Mouse (Mus musculus) midbrain, embryonic 16.5 days (tissue): ENCODE results near the gene Isg20. TPM values are rescaled to one million over a fixed set of nuclear protein-coding genes. Genes with fewer than 3 reads are reported as not detected.
A peak's percentile ranks its signal among the peaks of the same experiment; 100 is the strongest.

Source experiments
- ATAC-seq: fragments of 200-750 bp; cut with Nextera tagmentation; 2 replicates; pipeline ENCODE4 v1.8.0; 2017; ENCODE audit warnings: moderate TSS enrichment
- H3K27ac ChIP-seq: fragments of 300-500 bp; sonication (generic); 2 replicates; pipeline ENCODE4 v1.5.1; 2014; ENCODE audit warnings: mild to moderate bottlenecking, low read length, mixed read lengths
- H3K27me3 ChIP-seq: fragments of 300-500 bp; sonication (generic); 2 replicates; pipeline ENCODE4 v1.6.1; 2014; ENCODE audit warnings: low read depth, low read length, mixed read lengths; ENCODE audit not compliant: control insufficient read depth, insufficient read depth
- H3K36me3 ChIP-seq: fragments of 300-500 bp; sonication (generic); 2 replicates; pipeline ENCODE4 v1.6.1; 2014; ENCODE audit warnings: mild to moderate bottlenecking, low read length, moderate library complexity, mixed read lengths; ENCODE audit not compliant: control insufficient read depth, insufficient read depth
- H3K4me1 ChIP-seq: fragments of 300-500 bp; sonication (generic); 2 replicates; pipeline ENCODE4 v1.6.1; 2014; ENCODE audit warnings: mild to moderate bottlenecking, low read length, mixed read lengths; ENCODE audit not compliant: control insufficient read depth, insufficient read depth
- H3K4me2 ChIP-seq: fragments of 300-500 bp; sonication (generic); 2 replicates; pipeline ENCODE4 v1.6.1; 2014; ENCODE audit warnings: mild to moderate bottlenecking, low read length, mixed read lengths
- H3K4me3 ChIP-seq: fragments of 300-500 bp; sonication (generic); 2 replicates; pipeline ENCODE4 v1.5.1; 2014; ENCODE audit warnings: low read depth, mild to moderate bottlenecking, low read length, moderate library complexity, mixed read lengths
- H3K9ac ChIP-seq: fragments of 300-500 bp; sonication (generic); 2 replicates; pipeline ENCODE4 v1.6.1; 2014; ENCODE audit warnings: low read depth, low read length, mixed read lengths
- H3K9me3 ChIP-seq: fragments of 300-500 bp; sonication (generic); replicated peaks from 2 replicates; pipeline ENCODE4 v1.6.1; 2014; ENCODE audit warnings: mild to moderate bottlenecking, low read length, mixed read lengths; ENCODE audit not compliant: control insufficient read depth, poor library complexity, severe bottlenecking
- WGBS: fragments of 180-500 bp; shearing (Covaris S2); extraction: QIAGEN DNeasy Blood & Tissue Kit; methylation state at CpG from one replicate; pipeline ENCODE4 v1.1.7; 2014; 5-methylcytosine and 5-hydroxymethylcytosine counted together
- polyA plus RNA-seq: library from polyadenylated mRNA; unstranded; fragments of >200 nt; fragmentation: Nextera tagmentation; extraction: Ambion mirVana; gene quantifications from 2 replicates; pipeline ENCODE4 v1.2.1, GENCODE M21; 2015

Isg20 gene
- 1.1 and 2.7 TPM in 2 replicates for polyA plus RNA-seq

DNA sequence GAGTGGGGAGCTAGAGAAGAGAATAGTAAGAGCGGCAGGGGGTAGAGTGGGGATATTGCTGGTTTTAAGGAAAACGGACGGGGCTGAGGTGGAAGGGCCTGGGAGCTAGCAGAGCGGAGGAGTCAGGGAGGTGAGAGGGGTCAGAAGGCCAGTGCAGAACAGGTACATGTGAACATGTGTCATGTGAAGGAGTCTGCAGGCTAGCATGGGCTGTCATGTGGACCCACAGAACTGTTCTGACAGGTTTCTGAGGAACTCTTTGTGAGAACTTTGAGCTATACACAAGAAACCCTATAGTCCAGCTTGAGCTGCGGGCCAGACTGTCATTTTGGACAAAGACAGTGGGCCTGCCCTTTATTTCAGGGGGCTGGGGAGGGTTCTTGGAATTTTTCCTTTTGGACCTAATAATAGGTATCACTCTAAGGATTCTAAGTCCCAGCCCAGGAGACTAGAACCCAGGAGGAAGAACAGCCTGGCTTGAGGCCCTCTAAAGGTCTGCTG lies at the start of gene Isg20:
Gene Isg20, plus strand, starts transcription at position 451 of the 501 bp plus-strand sequence.
- no peaks in the 10 kb centered on the region; the same call in 1 of the 2 replicates for H3K27me3 ChIP-seq
- H3K9ac ChIP-seq = no peak within 1 kb of the TSS; the same call in 1 of the 2 replicates
- ATAC-seq = 0 out of 2 replicates have a peak, but pooled peaks have one; percentile 37
- H3K4me2 ChIP-seq = peak within 1 kb of the TSS; percentile 39
- H3K9me3 ChIP-seq = no peaks in the 10 kb centered on the region
- H3K36me3 ChIP-seq = peaks cover 2% of the 10 kb centered on the region; the same call in 1 of the 2 replicates
- H3K4me3 ChIP-seq = peak within 1 kb of the TSS; percentile 5; the same call in 1 of the 2 replicates
- whole genome bisulfite sequencing = 57% methylated on average over 5 of the region's 5 CpGs
- no peak within 1 kb of the TSS for H3K27ac ChIP-seq
- H3K4me1 ChIP-seq = peaks cover 10% of the 10 kb centered on the region; the same call in 1 of the 2 replicates

DNA sequence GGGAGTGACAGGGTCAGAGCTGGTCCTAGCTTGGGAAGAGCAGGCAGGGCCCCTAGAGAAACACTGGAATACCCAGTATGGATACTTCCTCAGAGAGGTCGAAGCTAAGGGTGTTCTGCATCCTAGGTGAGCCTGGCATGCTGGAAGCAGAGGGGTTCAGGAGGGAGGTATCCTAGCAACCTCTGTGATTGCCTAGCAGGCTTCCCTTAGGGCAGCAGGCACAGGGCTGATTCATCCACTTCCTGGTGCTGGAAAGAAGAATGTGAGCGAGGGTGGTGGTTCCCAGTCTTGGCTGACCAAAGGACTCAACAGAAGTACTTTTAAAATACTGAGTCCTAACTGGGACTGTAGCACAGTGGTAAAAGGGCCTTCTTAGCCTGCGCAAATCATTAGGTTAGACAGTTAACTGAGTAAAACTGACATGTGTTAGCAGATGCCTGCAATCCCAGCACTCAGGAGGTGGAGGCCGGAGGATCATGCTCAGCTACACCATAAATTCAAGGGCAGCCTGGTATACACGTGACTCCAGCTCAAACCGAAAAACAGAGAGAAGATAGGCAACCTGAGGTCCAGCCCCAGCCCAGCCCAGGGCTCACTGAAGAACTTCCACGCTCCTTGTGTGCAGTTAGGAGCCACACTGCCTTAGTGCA lies 49.3 kb upstream of the Isg20 start:
- H3K4me2 ChIP-seq = no peak overlapping the region
- H3K27me3 ChIP-seq = no peaks in the 10 kb centered on the region
- WGBS = 75% methylated on average over 7 of the region's 7 CpGs
- H3K4me3 ChIP-seq = no peak overlapping the region
- no peak overlapping the region for H3K9ac ChIP-seq
- H3K27ac ChIP-seq = no peak overlapping the region
- ATAC-seq = no peak
- H3K4me1 ChIP-seq = no peaks in the 10 kb centered on the region
- H3K9me3 ChIP-seq = no peaks in the 10 kb centered on the region
- no peaks in the 10 kb centered on the region for H3K36me3 ChIP-seq

DNA sequence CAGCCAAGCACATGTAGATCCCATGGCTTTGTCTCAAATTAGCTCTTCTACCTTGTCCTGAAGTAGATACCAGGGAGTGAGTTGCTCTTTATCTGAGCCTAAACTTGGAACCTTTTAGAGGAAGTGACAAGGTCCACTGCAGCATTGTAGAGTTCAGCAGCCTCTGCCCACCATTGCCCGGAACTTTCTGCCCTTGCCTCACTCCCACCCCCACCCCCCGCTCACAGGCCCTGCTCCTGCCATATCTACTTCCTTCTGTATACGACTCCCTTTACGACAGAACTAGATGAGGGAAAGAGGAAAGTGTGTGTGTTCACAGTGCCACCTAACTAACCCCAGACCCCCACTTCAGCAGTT lies 48.8 kb upstream of the Isg20 start:
- no peak for ATAC-seq
- H3K4me2 ChIP-seq = no peak overlapping the region
- no peak overlapping the region for H3K9ac ChIP-seq
- H3K27me3 ChIP-seq = no peaks in the 10 kb centered on the region
- no peak overlapping the region for H3K27ac ChIP-seq
- 87% methylated on average over 4 of the region's 4 CpGs for WGBS
- H3K4me3 ChIP-seq = no peak overlapping the region
- no peaks in the 10 kb centered on the region for H3K9me3 ChIP-seq
- no peaks in the 10 kb centered on the region for H3K4me1 ChIP-seq
- no peaks in the 10 kb centered on the region for H3K36me3 ChIP-seq

DNA sequence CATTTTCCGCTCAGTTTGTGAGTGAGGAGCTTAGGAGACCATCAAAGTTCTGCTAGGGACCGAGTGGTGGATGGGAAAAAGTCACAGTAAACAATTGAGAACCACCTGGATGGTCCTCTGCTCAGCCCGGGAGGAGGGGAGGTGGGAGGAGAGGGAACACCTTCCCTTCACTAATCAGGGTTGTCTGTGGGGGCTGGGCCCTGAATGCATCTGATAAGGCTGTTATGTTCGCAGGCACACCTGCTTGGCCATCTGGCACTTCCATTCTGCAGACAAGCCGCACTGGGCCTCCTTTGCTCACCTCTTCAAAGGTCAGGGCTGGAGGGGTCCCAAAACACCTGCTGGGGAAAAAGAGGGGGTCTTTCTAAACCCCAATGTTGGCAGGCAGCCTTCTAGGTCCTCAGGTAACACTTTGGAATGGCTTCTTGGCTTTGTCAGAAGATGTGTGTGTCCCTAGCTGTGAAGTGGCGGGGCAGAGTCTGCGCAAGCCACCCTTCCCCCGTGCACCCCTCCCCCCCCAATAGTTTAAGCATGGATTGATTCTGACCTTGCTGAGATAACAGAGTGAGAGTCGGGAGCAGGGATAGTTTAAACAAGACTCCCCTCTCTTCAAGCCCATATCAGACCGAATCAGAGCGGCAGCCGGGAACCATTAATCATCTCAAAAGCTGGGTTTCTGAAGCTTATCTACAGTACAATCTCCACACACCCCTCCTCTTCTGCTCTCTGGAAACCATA lies 47.8 kb upstream of the Isg20 start:
- H3K4me1 ChIP-seq = no peaks in the 10 kb centered on the region
- no peak for ATAC-seq
- H3K27ac ChIP-seq = no peak overlapping the region
- no peak overlapping the region for H3K4me3 ChIP-seq
- H3K9me3 ChIP-seq = no peaks in the 10 kb centered on the region
- 68% methylated on average over 12 of the region's 12 CpGs for WGBS
- no peaks in the 10 kb centered on the region for H3K27me3 ChIP-seq
- no peaks in the 10 kb centered on the region for H3K36me3 ChIP-seq
- H3K9ac ChIP-seq = no peak overlapping the region
- H3K4me2 ChIP-seq = no peak overlapping the region

DNA sequence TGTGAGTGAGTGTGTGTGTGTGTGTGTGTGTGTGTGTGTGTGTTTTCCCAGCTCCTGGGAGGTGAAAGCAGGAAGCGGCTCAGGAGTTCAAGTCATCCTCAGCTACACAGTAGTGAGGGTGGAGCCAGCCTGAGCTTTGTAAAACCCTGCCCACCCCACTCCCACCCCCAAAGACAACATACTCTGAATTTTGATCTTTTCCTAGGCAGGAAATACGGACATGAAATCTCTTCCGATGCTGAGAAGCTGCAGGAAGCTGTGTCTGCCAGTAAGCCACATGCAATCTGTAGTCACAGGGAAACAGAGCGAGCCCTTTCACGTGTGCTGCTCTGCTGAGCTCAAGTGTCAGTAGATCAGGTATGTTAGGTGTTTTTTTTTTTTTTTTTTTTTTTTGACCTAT lies 44.5 kb upstream of the Isg20 start:
- WGBS = 73% methylated on average over 5 of the region's 5 CpGs
- ATAC-seq = no peak

DNA sequence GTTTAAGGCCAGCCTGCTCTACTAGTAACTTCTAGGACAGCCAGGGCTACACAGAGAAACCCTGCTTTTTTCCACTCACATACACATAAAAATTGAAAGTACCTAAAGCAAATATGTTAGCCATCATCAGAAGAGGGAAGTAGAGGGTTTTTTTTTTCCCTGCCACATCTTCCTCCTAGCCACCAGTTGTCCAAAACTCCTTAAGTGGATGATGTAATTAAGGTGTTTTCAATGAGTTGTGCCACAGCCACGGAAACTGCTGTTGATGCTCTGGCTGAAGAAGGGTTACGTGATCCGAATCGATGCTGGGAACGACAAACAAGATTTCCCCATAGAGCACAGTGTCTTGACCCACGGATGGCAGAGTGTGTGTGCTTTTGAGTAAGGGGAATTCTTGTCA lies 40.9 kb upstream of the Isg20 start:
- ATAC-seq = no peak
- H3K9ac ChIP-seq = no peak overlapping the region
- no peak overlapping the region for H3K27ac ChIP-seq
- no peaks in the 10 kb centered on the region for H3K9me3 ChIP-seq
- H3K36me3 ChIP-seq = no peaks in the 10 kb centered on the region
- H3K4me1 ChIP-seq = no peaks in the 10 kb centered on the region
- 78% methylated on average over 6 of the region's 6 CpGs for WGBS
- no peaks in the 10 kb centered on the region for H3K27me3 ChIP-seq
- H3K4me3 ChIP-seq = no peak overlapping the region
- no peak overlapping the region for H3K4me2 ChIP-seq

More for the DNA sequence above, 44.5 kb upstream of the Isg20 start:
- no peak overlapping the region for H3K4me3 ChIP-seq
- no peaks in the 10 kb centered on the region for H3K4me1 ChIP-seq
- H3K27me3 ChIP-seq = no peaks in the 10 kb centered on the region
- no peak overlapping the region for H3K9ac ChIP-seq
- no peak overlapping the region for H3K4me2 ChIP-seq
- no peak overlapping the region for H3K27ac ChIP-seq
- no peaks in the 10 kb centered on the region for H3K36me3 ChIP-seq
- H3K9me3 ChIP-seq = no peaks in the 10 kb centered on the region

DNA sequence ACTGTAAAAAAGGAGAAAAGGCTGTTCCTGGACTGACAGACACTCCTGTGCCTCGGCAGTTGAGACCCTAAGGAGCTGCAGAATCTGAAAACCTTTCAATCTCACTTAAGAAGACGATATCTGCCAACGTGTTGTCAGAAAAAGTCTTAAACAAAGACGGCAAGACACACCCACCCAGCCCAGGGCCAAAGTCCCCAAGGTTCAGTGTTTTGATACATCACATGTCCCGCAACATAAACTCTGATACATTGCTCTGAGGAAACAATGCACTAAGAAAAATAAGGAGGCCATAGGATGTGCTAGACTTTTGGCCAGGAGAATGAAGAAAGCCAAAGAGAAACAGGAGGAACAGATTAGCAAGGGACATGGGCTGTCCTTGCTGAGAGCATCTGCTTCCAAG lies 40.4 kb upstream of the Isg20 start:
- Histone ChIP-seq H3K36me3 (no peaks in the 10 kb centered on the region), H3K27me3 (no peaks in the 10 kb centered on the region), H3K9me3 (no peaks in the 10 kb centered on the region), H3K27ac (no peak overlapping the region), H3K9ac (no peak overlapping the region), H3K4me1 (no peaks in the 10 kb centered on the region), H3K4me3 (no peak overlapping the region), H3K4me2 (no peak overlapping the region)
- ATAC-seq = no peak
- 81% methylated on average over 5 of the region's 5 CpGs for WGBS

DNA sequence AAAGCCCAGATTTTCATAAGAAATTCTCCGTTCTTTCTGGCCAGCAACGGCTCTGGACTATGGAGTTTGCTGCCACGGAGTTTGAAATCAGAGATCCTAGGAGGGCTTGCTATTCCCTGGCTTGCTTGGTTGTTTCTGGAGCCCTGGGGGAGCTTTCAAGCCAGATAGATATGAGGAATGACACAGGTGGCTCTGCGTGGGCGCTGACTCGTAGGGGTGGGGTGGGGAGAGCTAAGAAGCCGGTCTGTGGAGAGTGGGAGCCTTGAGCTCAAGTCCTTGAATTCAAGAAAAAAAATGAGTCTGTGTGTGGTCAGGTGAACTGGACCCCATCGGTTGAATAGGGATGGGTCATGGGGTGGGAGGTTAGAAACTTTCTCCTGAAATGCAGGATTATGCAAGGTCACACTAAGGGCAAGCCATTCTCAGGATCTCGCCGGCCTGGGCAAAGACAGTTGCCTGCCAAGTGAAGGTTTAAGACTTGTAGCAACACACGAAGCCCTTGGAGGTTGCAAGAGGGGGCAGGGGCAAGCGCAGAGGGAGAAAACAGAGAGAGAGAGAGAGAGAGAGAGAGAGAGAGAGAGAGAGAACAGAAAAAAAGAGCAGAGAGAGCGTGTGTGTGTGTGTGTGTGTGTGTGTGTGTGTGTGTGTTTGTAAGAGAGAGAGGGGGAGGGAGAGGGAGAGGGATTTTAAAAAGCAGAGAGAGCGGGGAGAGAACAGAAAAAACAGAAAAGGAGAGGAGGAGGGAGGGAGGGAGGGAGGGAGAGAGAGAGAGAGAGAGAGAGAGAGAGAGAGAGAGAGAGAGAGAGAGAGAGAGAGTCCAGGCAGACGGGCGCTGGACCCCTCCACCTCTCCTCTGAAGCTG lies 31.4 kb upstream of the Isg20 start:
- peak; percentile 5; the same call in 1 of the 2 replicates for ATAC-seq
- H3K27me3 ChIP-seq = no peaks in the 10 kb centered on the region
- H3K36me3 ChIP-seq = no peaks in the 10 kb centered on the region
- 3% methylated on average over 15 of the region's 16 CpGs for WGBS
- H3K4me2 ChIP-seq = peak overlapping the region; percentile 61
- H3K9me3 ChIP-seq = no peaks in the 10 kb centered on the region
- H3K4me3 ChIP-seq = peak overlapping the region; percentile 75
- peak overlapping the region; percentile 72 for H3K9ac ChIP-seq
- peaks cover 32% of the 10 kb centered on the region for H3K4me1 ChIP-seq
- H3K27ac ChIP-seq = peak overlapping the region; percentile 95
